Mouse (Mus musculus): ENCODE results near the gene Rnf19b. TPM values are rescaled to one million over a fixed set of nuclear protein-coding genes. Genes with fewer than 3 reads are reported as not detected.

Gene Rnf19b
- polyA plus RNA-seq, 1 experiment from 2014 or later = 9.3 TPM

- Histone ChIP-seq H3K4me2 (no peak overlapping the region), H3K9ac (ENCODE audit: low read length) (no peak overlapping the region), H3K4me3 (ENCODE audit: low read depth, low read length) (no peak overlapping the region), H3K9me3 (ENCODE audit: control insufficient read depth, low read length) (no peaks in the 10 kb centered on the region), H3K4me1 (ENCODE audit: control insufficient read depth, insufficient read depth, low read length) (peaks cover 4% of the 10 kb centered on the region; the same call in 1 of the 2 replicates), H3K36me3 (ENCODE audit: control insufficient read depth, insufficient read depth, low read length) (no peaks in the 10 kb centered on the region), H3K27ac (ENCODE audit: low read depth, low read length) (no peak overlapping the region), H3K27me3 (ENCODE audit: control insufficient read depth, insufficient read depth, low read length) (peaks cover 15% of the 10 kb centered on the region)
- DNase-seq (ENCODE audit: low spot score, missing footprints) (peak; percentile 84), ATAC-seq (ENCODE audit: low FRiP score) (no peak)
- 19% methylated on average over 9 of the region's 9 CpGs for whole genome bisulfite sequencing
Measured at GRCm38 (mm10) chr4:129106073-129106472, 48.0 kb downstream of the Rnf19b start.

- DNase-seq (ENCODE audit: low spot score, missing footprints) (peak; percentile 54), ATAC-seq (ENCODE audit: low FRiP score) (no peak)
- no peak overlapping the region for H3K27ac ChIP-seq (ENCODE audit: low read depth, low read length)
- no peak overlapping the region for H3K4me3 ChIP-seq (ENCODE audit: low read depth, low read length)
- no peaks in the 10 kb centered on the region for H3K9me3 ChIP-seq (ENCODE audit: control insufficient read depth, low read length)
- no peak overlapping the region for H3K9ac ChIP-seq (ENCODE audit: low read length)
- peaks cover 4% of the 10 kb centered on the region; the same call in 1 of the 2 replicates for H3K4me1 ChIP-seq (ENCODE audit: control insufficient read depth, insufficient read depth, low read length)
- 74% methylated on average over 10 of the region's 10 CpGs for WGBS
- H3K27me3 ChIP-seq (ENCODE audit: control insufficient read depth, insufficient read depth, low read length) = peaks cover 15% of the 10 kb centered on the region
- no peaks in the 10 kb centered on the region for H3K36me3 ChIP-seq (ENCODE audit: control insufficient read depth, insufficient read depth, low read length)
- H3K4me2 ChIP-seq = no peak overlapping the region
Measured at GRCm38 (mm10) chr4:129107348-129107899, 49.4 kb downstream of the Rnf19b start.

GRCm38 (mm10) chr4:129108624-129109023 lies 50.6 kb downstream of the Rnf19b start:
- Histone ChIP-seq H3K9me3 (ENCODE audit: control insufficient read depth, low read length) (no peaks in the 10 kb centered on the region), H3K9ac (ENCODE audit: low read length) (no peak overlapping the region), H3K27ac (ENCODE audit: low read depth, low read length) (no peak overlapping the region), H3K4me2 (no peak overlapping the region), H3K4me3 (ENCODE audit: low read depth, low read length) (no peak overlapping the region), H3K4me1 (ENCODE audit: control insufficient read depth, insufficient read depth, low read length) (peaks cover 4% of the 10 kb centered on the region), H3K27me3 (ENCODE audit: control insufficient read depth, insufficient read depth, low read length) (peaks cover 15% of the 10 kb centered on the region), H3K36me3 (ENCODE audit: control insufficient read depth, insufficient read depth, low read length) (no peaks in the 10 kb centered on the region)
- whole genome bisulfite sequencing = 93% methylated on average over 7 of the region's 7 CpGs
- DNase-seq (ENCODE audit: low spot score, missing footprints) (no peak), ATAC-seq (ENCODE audit: low FRiP score) (no peak)

- WGBS = 90% methylated on average over 6 of the region's 6 CpGs
- no peak overlapping the region for H3K27ac ChIP-seq (ENCODE audit: low read depth, low read length)
- DNase-seq (ENCODE audit: low spot score, missing footprints) (no peak), ATAC-seq (ENCODE audit: low FRiP score) (no peak)
- H3K27me3 ChIP-seq (ENCODE audit: control insufficient read depth, insufficient read depth, low read length) = peaks cover 3% of the 10 kb centered on the region
- no peak overlapping the region for H3K4me2 ChIP-seq
- no peaks in the 10 kb centered on the region for H3K36me3 ChIP-seq (ENCODE audit: control insufficient read depth, insufficient read depth, low read length)
- no peak overlapping the region for H3K4me3 ChIP-seq (ENCODE audit: low read depth, low read length)
- no peaks in the 10 kb centered on the region for H3K9me3 ChIP-seq (ENCODE audit: control insufficient read depth, low read length)
- H3K9ac ChIP-seq (ENCODE audit: low read length) = no peak overlapping the region
- no peaks in the 10 kb centered on the region; the same call in 1 of the 2 replicates for H3K4me1 ChIP-seq (ENCODE audit: control insufficient read depth, insufficient read depth, low read length)
Measured at GRCm38 (mm10) chr4:129110804-129111203, 52.7 kb downstream of the Rnf19b start.

GRCm38 (mm10) chr4:129111350-129111749 lies 53.3 kb downstream of the Rnf19b start:
- DNase-seq (ENCODE audit: low spot score, missing footprints) = no peak
- Histone ChIP-seq H3K4me3 (ENCODE audit: low read depth, low read length) (no peak overlapping the region), H3K27me3 (ENCODE audit: control insufficient read depth, insufficient read depth, low read length) (no peaks in the 10 kb centered on the region; the same call in 1 of the 2 replicates), H3K4me1 (ENCODE audit: control insufficient read depth, insufficient read depth, low read length) (no peaks in the 10 kb centered on the region; the same call in 1 of the 2 replicates), H3K27ac (ENCODE audit: low read depth, low read length) (no peak overlapping the region), H3K36me3 (ENCODE audit: control insufficient read depth, insufficient read depth, low read length) (no peaks in the 10 kb centered on the region), H3K9ac (ENCODE audit: low read length) (no peak overlapping the region), H3K9me3 (ENCODE audit: control insufficient read depth, low read length) (no peaks in the 10 kb centered on the region), H3K4me2 (no peak overlapping the region)
- WGBS = 64% methylated on average over 11 of the region's 11 CpGs
- ATAC-seq (ENCODE audit: low FRiP score) = no peak

GRCm38 (mm10) chr4:129112231-129112630 lies 54.2 kb downstream of the Rnf19b start:
- Histone ChIP-seq H3K27me3 (ENCODE audit: control insufficient read depth, insufficient read depth, low read length) (no peaks in the 10 kb centered on the region), H3K4me2 (no peak overlapping the region), H3K9ac (ENCODE audit: low read length) (no peak overlapping the region), H3K4me3 (ENCODE audit: low read depth, low read length) (no peak overlapping the region), H3K36me3 (ENCODE audit: control insufficient read depth, insufficient read depth, low read length) (no peaks in the 10 kb centered on the region), H3K27ac (ENCODE audit: low read depth, low read length) (no peak overlapping the region), H3K9me3 (ENCODE audit: control insufficient read depth, low read length) (no peaks in the 10 kb centered on the region), H3K4me1 (ENCODE audit: control insufficient read depth, insufficient read depth, low read length) (no peaks in the 10 kb centered on the region; the same call in 1 of the 2 replicates)
- no peak for DNase-seq (ENCODE audit: low spot score, missing footprints)
- 76% methylated on average over 13 of the region's 13 CpGs for WGBS
- no peak for ATAC-seq (ENCODE audit: low FRiP score)

GRCm38 (mm10) chr4:129113083-129113988 lies 55.3 kb downstream of the Rnf19b start:
- 32% methylated on average over 28 of the region's 28 CpGs for WGBS
- no peak overlapping the region for H3K27ac ChIP-seq (ENCODE audit: low read depth, low read length)
- no peak overlapping the region for H3K9ac ChIP-seq (ENCODE audit: low read length)
- DNase-seq (ENCODE audit: low spot score, missing footprints) (peak; percentile 96), ATAC-seq (ENCODE audit: low FRiP score) (peak; percentile 95)
- H3K36me3 ChIP-seq (ENCODE audit: control insufficient read depth, insufficient read depth, low read length) = no peaks in the 10 kb centered on the region
- no peak overlapping the region for H3K4me2 ChIP-seq
- no peaks in the 10 kb centered on the region for H3K27me3 ChIP-seq (ENCODE audit: control insufficient read depth, insufficient read depth, low read length)
- H3K9me3 ChIP-seq (ENCODE audit: control insufficient read depth, low read length) = no peaks in the 10 kb centered on the region
- H3K4me3 ChIP-seq (ENCODE audit: low read depth, low read length) = no peak overlapping the region
- no peaks in the 10 kb centered on the region; the same call in 1 of the 2 replicates for H3K4me1 ChIP-seq (ENCODE audit: control insufficient read depth, insufficient read depth, low read length)

GRCm38 (mm10) chr4:129116703-129117102 lies 58.6 kb downstream of the Rnf19b start:
- ATAC-seq (ENCODE audit: low FRiP score) (no peak), DNase-seq (ENCODE audit: low spot score, missing footprints) (no peak)
- H3K9ac ChIP-seq (ENCODE audit: low read length) = no peak overlapping the region
- no peak overlapping the region for H3K4me2 ChIP-seq
- H3K9me3 ChIP-seq (ENCODE audit: control insufficient read depth, low read length) = no peaks in the 10 kb centered on the region
- WGBS = 92% methylated on average over 8 of the region's 8 CpGs
- H3K4me3 ChIP-seq (ENCODE audit: low read depth, low read length) = no peak overlapping the region
- H3K36me3 ChIP-seq (ENCODE audit: control insufficient read depth, insufficient read depth, low read length) = no peaks in the 10 kb centered on the region
- peaks cover 10% of the 10 kb centered on the region for H3K4me1 ChIP-seq (ENCODE audit: control insufficient read depth, insufficient read depth, low read length)
- no peak overlapping the region for H3K27ac ChIP-seq (ENCODE audit: low read depth, low read length)
- H3K27me3 ChIP-seq (ENCODE audit: control insufficient read depth, insufficient read depth, low read length) = peaks cover 16% of the 10 kb centered on the region
